Mouse (Mus musculus) 3T3-L1 (cell line): ENCODE data around the gene Ccs.
A peak's percentile ranks its signal among the peaks of the same experiment; 100 is the strongest.

Experiments used
- DNase-seq: peaks from one replicate; pipeline ENCODE4 v3.0.0-alpha.2; 2015; ENCODE audit warnings: low read depth, low spot score

Ccs gene

DNA sequence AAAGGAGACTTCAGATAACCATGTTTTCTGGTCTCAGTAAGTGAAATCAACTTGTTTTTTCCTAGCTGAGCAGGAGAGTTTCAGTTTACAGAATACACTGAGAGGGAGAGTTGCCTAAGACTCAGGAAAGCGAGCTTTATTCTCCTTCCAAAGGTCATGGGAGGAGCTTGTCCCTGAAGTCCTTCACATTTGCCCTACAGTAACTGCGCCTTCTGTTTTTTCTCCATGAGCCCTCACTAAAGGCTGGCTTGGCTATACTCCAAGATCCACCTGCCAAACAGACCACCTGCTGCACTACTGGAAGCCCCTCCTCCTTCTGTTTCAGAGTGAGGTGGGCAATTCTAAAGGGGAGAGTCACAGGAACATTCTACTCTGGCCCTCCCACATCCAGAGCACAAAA, 3.0 kb downstream of the Ccs start:
- DNase-seq = no peak

DNA sequence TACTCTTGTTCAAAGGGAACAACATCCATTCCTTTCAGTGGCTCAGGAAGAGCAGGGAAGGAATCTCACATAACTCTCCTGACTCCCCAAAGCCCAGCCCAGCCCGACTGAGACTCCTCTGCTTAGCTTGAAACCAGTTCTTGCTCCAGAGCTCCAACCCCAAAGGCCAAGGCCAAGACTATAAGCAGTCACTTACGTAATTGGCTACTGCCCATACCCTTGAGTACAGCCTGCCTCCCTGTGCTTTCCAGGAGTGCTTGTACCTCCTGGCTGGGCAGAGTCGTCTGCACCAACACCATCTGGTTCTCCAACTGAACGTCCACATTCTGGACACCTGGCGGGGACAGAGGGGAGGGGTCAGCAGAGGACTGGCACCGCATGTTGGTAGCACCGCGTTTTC, 5.2 kb downstream of the Ccs start:
- DNase-seq = no peak

DNA sequence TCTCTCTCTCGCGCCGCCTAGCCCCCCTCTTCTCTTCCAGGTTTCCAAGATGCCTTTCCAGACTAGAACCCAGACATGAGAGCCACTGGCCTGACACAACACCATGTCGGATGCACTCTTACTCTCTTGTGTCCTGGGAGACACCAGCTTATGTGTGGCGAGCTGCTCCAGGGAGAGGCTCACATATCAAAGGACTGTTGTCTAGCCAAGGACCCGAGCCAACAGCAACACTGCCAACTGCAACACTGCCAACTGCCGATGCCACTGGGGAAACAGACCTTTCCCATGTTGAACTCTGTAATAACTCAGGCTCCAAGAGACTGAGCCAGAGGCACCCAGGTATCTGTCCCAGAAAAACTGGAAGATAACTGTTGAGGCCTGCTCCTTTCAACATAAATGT, 10.0 kb downstream of the Ccs start:
- no peak for DNase-seq

DNA sequence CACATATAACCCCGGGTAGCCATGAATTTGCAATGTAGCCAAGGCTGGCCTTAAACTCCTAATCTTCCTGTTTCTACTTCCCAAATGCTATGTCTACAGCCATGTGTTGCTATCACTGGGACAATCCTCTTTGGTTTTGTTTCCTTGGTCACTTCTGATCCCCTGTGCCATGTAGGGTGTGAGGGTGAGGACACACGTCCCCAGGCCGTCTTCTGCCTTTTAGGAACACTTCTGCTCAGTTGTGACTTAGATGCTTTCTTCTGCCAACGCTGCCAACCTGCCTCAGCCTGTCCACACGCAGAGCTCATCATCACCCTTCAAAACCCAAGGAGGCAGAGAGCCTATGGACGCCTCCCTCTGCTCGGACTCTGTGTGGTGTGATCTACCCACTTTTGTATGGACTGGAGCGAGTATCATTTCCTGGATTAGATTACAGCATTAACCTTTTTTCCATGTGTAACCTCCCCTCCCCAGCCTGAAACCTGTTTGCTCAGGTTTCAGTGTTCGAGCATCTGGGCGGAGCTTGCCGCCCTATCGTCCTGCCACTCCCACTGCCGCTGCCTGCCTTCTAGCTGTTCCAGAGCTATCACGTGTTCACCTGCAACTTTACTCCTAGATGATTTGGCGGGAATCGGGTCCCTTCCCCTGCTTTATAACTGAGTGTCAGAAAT, 10.6 kb downstream of the Ccs start:
- no peak for DNase-seq

DNA sequence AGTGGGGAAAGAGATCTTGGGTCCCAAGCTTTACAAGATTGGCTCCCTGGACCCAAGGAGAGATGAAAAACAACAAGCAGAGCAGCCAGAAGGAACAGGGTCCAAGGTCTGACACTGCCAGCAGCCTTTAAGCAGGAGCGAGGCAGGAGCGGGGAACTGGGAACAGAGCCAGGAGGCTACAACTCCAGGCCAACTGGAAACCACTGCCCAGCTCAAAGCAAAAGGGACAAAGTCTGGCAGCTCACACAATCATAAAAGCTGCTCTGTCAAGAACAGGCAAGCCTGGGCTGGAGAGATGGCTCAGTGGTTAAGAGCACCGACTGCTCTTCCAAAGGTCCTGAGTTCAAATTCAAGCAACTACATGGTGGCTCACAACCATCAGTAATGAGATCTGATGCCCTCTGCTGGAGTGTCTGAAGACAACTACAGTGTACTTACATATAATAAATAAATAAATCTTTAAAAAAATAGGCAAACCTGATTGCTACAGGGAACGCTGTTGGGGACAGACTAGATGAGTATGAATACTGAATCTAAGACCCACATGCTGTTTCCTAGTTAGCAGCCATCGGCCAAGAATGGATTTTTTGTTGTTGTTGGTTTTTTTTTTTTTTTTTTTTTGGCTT, 18.3 kb downstream of the Ccs start:
- DNase-seq = peak; percentile 51

DNA sequence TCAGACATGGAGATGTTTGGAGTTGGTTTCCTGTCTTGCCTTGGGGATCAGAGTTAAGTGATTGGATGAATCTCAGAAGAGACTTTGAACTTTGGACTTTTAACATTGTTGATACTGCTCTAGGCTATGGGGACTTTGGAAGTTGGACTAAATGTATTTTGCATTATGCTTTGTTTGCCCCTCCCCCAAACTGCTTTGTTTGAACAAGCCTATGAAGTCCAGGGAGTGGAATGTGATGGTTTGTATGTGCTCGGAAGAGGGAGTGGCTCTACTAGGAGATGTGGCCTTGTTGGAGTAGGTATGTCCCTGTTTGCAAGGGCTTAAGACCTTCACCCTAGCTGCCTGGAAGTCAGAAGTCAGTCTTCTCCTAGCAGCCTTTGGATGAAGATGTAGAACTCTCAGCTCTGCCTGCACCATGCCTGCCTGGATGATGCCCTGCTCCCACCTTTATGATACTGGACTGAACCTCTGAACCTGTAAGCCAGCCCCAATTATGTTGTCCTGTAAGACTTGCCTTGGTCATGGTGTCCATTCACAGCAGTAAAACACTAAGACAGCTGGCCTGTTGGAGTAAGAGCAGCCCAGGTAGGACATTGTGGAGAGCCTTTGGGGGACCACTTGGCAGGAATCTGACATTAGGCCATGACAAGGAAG, 21.8 kb downstream of the Ccs start:
- no peak for DNase-seq

DNA sequence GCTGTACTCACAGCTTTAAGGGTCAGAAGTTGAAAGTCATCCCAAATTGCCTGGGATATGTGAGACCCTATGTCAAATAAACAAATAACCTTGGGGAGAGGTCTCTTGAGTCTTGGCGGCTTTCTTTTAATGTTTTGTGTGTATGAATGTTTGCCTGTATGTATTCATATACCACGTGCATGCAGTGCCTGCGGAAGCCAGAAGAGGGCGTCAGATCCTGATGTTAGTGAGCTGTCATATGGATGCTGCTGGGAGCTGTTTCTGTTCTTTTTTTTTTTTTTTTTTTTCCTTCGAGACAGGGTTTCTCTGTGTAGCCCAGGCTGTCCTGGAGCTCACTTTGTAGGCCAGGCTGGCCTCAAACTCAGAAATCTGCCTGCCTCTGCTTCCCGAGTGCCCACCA, 26.1 kb downstream of the Ccs start:
- DNase-seq = peak; percentile 48

DNA sequence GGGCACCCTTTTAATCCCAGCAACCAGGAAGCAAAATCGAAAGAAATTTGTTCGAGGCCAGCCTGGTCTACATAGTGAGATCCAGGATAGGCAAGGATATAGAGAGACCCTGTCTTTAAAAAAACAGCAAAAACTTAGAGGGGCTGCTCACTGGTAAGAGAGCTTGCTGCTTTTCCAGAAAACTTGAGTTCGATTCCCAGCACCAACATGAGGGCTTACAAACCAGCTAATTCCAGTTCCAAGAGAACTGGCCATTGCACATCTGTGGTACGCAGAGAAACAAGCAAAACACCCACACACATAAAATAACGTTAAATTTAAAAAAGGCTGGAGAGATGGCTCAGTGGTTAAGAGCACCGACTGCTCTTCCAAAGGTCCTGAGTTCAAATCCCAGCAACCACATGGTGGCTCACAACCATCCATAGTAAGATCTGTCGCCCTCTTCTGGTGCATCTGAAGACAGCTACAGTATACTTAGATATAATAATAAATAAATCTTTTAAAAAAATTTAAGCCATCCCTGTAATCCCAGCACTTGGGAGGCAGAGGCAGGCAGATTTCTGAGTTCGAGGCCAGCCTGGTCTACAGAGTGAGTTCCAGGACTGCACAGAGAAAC, 26.7 kb downstream of the Ccs start:
- DNase-seq = peak; percentile 73

DNA sequence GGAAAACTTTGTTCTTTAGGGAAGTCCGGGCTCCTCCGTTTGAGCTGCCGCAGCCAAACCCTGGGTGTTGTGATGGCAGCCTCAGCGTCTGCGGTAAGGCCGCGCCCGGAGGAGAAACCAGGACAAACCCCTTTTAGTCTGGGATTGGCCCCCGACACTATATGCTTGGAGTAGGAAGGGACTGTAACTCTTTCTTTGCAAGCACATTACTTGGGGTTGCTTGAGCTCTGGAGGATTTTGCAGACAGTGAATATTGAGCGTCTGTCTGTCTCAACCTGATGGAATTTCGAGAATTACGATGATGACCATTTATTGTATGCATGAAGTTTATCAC, 27.3 kb downstream of the Ccs start:
- DNase-seq = no peak

DNA sequence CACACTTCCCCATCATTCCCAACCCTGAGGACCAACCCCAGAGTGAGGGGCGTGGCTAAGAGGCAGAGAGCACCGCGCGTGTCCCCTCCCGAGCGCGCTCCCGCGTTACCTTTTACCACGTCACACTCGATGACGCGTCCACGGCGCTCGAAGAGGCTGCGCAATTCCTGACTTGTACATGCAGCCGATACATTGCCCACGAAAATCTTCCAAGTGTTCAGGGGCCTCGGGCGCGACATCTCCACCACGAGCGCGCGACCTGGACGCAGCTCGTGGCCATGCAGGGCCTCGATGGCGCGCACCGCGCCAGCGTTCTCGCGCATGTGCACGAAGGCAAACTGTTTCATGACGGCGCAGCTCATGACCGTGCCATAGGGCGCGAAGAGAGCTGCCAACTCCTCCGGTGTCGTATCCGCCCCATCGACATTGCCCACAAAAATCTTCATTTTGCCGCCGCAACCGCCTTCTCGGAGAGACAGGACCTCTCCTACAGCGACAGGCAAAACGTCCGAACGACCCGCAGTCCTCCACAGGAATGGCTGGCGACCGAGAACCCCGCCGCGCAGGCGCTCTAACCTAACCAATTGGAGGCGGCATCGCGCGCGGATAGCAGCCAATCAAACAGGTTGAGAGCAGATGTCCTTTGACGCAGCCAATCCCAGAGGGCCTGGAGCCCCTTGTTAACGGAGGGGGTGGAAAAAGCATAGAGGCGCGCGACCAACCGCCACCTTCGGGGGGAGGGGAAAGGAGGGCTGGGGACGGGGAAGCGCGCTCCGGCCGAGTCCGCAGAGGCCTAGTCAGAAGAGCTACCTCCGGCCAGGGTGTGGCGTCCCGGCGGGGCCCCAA, 27.8 kb downstream of the Ccs start, which contains the start of the genes Gm21992 and Rbm14:
Gene Gm21992 (minus strand): TSS at position 550 of the 846 bp plus-strand sequence.
Gene Rbm14 (minus strand): TSS at position 572 of the 846 bp plus-strand sequence.
- peak; percentile 100 for DNase-seq

DNA sequence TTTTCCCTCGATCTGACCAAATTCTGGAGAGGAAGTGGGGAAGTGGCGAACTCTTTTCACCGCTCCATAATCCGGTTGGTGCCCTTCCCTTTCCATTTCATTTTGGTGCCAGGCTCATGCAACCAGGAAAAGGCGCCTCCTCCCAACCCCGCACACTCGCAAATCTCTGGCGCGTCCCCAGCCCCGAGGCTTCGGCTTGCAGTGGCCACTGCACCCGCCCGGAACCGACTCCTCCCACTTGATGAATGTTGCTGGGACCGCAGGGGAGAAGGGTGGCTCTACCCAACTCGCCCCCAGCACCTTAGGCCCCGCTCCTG, 28.4 kb downstream of the Ccs start:
- DNase-seq = no peak

DNA sequence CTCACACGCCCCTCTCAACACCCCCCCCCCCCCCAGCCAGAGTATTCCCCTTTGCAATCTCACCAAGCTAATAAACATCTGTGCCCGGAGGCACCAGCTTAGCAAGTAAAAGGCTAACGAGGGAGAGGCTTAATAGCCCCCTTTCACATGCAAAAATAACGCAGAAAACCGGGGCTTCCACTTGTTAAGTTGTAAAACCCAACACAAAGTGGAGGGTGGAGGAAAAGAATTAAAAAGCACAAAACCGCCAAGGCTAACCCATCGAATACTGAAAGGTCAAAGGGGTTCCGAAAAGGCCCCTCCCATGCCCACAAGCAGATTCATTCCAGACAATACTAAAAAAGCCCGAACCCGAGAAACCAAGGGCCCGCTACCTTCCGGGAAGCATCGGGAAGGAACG, 28.8 kb downstream of the Ccs start:
- no peak for DNase-seq

DNA sequence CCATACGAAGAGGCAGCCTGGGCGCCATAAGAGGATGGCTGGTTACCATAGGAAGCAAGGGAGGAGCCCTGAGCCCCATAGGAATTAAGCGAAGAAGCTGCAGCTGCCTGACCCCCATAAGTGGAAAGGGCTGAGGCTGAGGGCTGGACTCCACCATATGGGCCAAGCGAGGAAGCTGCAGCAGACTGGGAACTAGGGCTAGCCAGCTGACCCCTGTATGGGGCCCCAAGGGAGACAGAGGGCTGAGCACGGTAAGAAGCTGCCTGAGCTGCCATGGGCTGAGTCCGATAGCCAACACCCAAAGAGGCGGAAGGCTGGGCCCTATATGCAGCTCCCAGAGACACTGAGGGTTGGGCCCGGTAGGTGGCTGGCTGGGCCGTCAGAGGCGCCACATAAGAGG, 35.8 kb downstream of the Ccs start:
- no peak for DNase-seq

DNA sequence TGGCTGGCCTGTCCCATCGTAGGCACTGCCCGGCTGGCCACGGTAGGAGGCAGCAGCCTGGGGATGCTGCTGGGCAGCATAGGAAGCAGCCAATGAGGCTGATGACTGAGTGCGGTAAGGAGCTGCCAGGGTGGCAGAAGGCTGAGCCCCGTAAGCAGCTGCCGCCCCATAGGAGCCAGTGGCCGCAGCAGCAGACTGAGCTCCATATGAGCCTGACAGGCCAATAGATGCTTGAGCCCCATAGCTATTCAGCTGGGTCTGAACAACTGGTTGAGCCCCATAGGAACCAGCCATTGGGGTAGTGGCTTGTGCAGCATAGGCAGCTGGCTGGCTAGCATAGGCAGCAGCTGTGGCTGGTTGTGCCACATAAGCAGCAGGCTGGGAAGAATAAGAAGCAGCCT, 36.4 kb downstream of the Ccs start:
- no peak for DNase-seq

DNA sequence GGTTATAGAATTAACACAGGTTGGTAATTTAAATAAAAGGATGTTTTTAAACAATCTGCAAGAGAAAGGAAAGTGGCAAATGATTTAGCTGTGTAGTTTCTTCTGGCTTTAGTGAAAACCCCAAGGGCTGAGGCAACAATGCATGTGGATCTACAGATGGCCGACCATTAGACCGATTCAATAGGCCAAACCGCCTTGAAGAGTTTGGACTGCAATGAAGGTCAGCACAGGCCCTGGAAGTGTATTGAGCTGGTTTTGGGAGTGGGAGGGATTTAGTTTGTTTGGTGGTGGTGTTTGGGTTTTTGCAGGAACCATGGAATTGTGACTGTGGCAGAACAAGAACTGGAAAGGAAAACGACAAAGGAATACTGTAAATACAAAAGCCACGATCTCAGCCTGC, 40.0 kb downstream of the Ccs start:
- DNase-seq = no peak

DNA sequence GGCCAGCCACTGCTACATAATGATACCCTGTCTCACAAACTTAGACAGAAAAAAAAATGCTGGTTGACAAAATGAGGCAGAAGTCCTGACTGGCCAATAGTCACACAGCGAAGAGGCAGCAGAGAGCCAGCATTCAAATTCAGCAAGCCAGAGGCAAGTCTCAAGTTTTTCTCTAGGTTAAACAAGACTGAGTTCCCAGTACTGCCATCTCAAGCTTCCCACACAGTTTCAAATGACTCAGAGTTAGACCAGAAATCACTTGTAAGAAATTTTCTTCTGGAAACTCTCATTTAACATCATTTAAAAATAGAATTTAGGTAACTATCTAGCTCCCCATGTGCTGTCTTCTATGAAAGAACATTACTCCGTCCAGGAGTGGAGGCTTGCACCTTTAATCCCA, 41.3 kb downstream of the Ccs start:
- DNase-seq = no peak

DNA sequence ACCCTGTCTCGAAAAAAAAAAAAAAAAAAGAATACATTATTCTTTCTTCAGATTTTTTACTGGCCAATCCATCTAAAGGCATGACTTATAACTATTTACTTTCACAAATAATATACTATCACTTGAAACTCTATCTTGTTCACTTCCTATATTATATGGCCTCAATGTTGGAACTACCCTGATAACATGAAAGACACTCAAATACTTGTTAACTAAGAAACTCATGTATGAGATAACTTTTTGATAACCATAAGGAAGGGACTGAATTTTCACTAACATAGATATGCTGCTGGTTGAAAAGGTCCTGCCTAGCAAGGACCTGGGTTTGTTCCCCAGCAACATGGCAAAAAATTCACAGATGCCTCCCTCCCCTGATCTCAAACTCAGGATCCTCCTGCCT, 43.2 kb downstream of the Ccs start:
- no peak for DNase-seq

DNA sequence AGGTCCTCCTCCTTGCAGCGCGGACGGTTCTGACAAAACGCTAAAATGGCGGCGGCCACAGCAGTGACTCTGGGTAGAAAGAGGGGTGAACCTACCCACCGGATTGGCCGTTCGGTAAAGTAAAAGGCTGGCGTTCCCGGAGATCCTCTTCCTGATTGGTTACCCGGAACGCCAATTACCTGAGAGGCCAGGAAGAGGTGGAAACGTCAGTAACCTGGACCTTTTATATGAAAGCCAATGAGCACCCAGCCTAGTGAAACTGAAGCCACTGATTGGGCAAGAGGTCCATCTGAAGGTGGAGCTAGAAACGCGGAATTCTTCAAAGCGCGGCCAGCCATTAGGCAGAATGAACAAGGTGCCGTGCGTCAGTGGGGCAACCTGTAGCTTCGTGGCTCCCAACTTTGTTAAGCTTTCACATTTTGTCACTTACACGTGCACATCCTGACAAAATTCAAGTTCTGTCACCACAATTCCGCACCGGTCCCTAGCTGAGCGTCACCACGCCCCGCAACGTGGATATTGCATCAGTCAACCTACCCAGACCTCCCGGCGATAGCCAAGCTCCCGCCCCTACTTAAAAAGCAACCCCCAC, 45.2 kb downstream of the Ccs start, which contains the start of gene Rbm4:
Gene Rbm4 (minus strand): TSS at position 71 of the 592 bp plus-strand sequence.
- peak; percentile 100 for DNase-seq

DNA sequence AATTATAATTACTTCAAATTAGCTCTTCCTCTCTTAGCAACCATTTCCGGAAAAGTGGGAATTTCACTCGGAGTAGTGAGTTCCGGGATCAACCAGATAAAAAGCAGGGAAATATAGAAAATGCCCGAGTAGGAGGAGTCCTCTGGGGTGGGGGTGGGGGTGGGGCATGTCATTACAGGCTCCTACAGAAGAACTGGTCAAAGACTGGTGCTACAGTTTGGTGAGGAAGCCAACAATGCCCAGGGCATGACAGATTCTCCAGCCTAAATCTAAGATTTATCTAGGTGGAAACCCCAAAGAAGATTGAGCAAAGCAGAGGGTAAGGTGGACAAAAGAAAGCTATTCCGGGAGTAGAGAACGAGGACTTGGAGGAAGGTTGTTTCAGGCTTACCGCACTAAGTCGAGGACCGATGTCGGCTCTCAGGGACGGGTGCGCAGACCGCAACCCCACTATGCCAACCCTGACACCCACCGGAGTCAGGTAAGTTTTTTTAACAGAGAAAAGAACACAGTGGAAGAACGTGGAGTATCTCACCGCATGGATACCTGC, 45.8 kb downstream of the Ccs start:
- peak; percentile 77 for DNase-seq

DNA sequence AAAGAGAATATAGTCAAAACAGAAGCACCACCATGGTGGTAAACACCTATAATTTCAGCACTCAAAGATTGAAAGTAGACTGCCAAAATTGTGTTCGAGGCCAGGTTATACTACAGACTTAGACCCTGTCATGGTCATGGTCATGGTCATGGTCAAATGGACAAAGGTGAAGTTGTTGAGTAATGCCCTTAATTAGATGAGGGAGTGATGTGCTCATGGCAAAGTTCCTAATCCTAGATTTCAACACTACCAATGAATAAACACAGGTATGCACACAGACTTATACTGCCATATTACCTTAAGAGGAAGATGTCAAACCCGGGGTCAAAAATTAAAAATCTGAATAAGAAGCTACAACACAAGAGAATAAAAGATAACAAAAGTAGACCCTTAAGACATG, 52.8 kb downstream of the Ccs start:
- no peak for DNase-seq

DNA sequence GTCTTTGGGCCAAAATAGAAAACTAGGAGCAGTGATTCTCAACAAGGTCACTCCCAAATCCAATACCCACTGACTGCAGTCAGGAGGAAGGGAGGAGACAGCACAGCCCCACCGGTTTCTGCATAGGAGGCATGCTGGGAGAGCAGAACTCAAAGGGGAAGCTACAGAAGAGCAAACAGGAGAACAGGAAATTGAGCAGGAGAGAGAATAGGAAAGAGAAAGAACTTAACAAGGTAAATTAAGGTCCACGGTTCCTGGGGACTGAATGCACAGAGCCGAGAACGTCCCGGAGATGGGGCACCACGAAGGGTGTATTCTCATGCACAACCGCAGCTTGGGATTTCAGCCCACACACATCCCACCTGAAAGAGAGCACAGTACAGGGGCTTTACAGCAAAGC, 53.9 kb downstream of the Ccs start:
- DNase-seq = no peak
